Mouse (Mus musculus): ENCODE results near the gene Nfatc2ip. TPM values are rescaled to one million over a fixed set of nuclear protein-coding genes. Genes with fewer than 3 reads are reported as not detected.
A peak's percentile ranks its signal among the peaks of the same experiment; 100 is the strongest.
"Not testable (repeated sequence)": the region's sequence is repeated elsewhere in the genome, so short reads cannot be mapped to it uniquely, and the experiment has no call there.

The Nfatc2ip gene
- polyA plus RNA-seq, 1 experiment from 2014 or later: 4.8 TPM

- not testable (repeated sequence) for H3K27me3 ChIP-seq (ENCODE audit: control insufficient read depth, insufficient read depth, low read length); H3K4me2 ChIP-seq; H3K27ac ChIP-seq (ENCODE audit: low read depth, low read length); H3K9ac ChIP-seq (ENCODE audit: low read length); H3K36me3 ChIP-seq (ENCODE audit: control insufficient read depth, insufficient read depth, low read length); DNase-seq (ENCODE audit: low spot score, missing footprints); H3K9me3 ChIP-seq (ENCODE audit: control insufficient read depth, low read length); ATAC-seq (ENCODE audit: low FRiP score); H3K4me1 ChIP-seq (ENCODE audit: control insufficient read depth, insufficient read depth, low read length); H3K4me3 ChIP-seq (ENCODE audit: low read depth, low read length)
- 89% methylated on average over 7 of the region's 7 CpGs for WGBS
Measured at GRCm38 (mm10) chr7:126392086-126392884, 4.3 kb downstream of the Nfatc2ip start.

- no peak overlapping the region for H3K27ac ChIP-seq (ENCODE audit: low read depth, low read length)
- no peak overlapping the region for H3K4me3 ChIP-seq (ENCODE audit: low read depth, low read length)
- peaks cover 5% of the 10 kb centered on the region; the same call in 1 of the 2 replicates for H3K36me3 ChIP-seq (ENCODE audit: control insufficient read depth, insufficient read depth, low read length)
- no peak overlapping the region for H3K4me2 ChIP-seq
- no peaks in the 10 kb centered on the region for H3K9me3 ChIP-seq (ENCODE audit: control insufficient read depth, low read length)
- no peaks in the 10 kb centered on the region for H3K27me3 ChIP-seq (ENCODE audit: control insufficient read depth, insufficient read depth, low read length)
- no peaks in the 10 kb centered on the region for H3K4me1 ChIP-seq (ENCODE audit: control insufficient read depth, insufficient read depth, low read length)
- H3K9ac ChIP-seq (ENCODE audit: low read length): no peak overlapping the region
- 100% methylated on average over 1 of the region's 1 CpGs for WGBS
- DNase-seq (ENCODE audit: low spot score, missing footprints) (no peak), ATAC-seq (ENCODE audit: low FRiP score) (no peak)
Measured at GRCm38 (mm10) chr7:126388185-126388584, 8.4 kb downstream of the Nfatc2ip start.

- no peak for ATAC-seq (ENCODE audit: low FRiP score)
- H3K4me1 ChIP-seq (ENCODE audit: control insufficient read depth, insufficient read depth, low read length): no peaks in the 10 kb centered on the region
- H3K4me3 ChIP-seq (ENCODE audit: low read depth, low read length): no peak overlapping the region
- no peak overlapping the region for H3K9ac ChIP-seq (ENCODE audit: low read length)
- WGBS: 94% methylated on average over 5 of the region's 5 CpGs
- H3K27ac ChIP-seq (ENCODE audit: low read depth, low read length): no peak overlapping the region
- H3K36me3 ChIP-seq (ENCODE audit: control insufficient read depth, insufficient read depth, low read length): peaks cover 3% of the 10 kb centered on the region; the same call in 1 of the 2 replicates
- no peaks in the 10 kb centered on the region for H3K9me3 ChIP-seq (ENCODE audit: control insufficient read depth, low read length)
- no peak overlapping the region for H3K4me2 ChIP-seq
- H3K27me3 ChIP-seq (ENCODE audit: control insufficient read depth, insufficient read depth, low read length): no peaks in the 10 kb centered on the region
- DNase-seq (ENCODE audit: low spot score, missing footprints): no peak
Measured at GRCm38 (mm10) chr7:126383565-126383964, 13.0 kb downstream of the Nfatc2ip start.

DNA sequence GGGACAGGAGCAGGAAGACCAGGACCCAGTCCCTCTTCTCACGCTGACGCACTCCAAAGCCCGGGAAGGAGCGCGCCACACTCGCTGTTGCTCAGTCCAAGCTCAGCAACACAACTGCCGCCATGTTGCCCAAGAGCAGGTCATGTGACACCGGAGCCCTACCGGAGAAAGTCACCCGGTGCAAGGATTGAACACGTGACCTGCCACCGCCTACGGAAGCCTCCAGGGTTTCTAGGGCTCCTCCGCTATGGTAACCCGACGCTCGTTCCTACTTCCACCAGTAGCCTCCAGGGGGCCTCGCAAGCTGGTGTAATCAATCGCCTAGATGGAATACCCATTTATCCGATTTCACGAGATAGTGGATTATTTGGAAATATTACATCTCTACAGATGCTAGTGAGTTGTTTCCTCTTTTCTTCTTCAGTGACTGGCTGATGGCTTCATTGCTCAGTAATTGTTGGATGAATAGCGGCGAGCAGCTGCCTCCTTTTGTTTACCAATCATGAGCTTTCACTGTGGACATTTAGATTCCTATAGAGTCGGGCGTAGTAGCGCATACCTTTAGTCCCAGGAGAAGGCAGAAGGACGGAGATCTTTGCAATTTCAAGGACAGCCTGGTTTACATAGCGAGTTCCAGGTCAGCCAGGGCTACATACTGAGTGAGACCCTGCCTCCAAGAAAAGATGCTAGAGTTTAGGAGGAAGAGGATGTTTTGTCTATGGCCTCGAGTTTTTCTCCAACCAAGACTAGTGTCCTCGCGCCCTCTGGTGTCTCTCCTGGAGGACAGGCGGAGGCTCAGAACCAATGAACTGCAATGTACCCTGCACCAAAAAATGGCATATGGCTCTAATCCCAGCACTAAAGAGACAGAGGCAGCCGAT, 19.0 kb downstream of the Nfatc2ip start, which contains the start of gene Spns1:
Spns1 (minus strand) TSS at position 173 of the 881 bp plus-strand sequence.
- peak within 1 kb of the TSS; percentile 88 for H3K4me3 ChIP-seq (ENCODE audit: low read depth, low read length)
- H3K4me1 ChIP-seq (ENCODE audit: control insufficient read depth, insufficient read depth, low read length): peaks cover 11% of the 10 kb centered on the region
- WGBS: 1% methylated on average over 33 of the region's 33 CpGs
- DNase-seq (ENCODE audit: low spot score, missing footprints): peak; percentile 99
- H3K27me3 ChIP-seq (ENCODE audit: control insufficient read depth, insufficient read depth, low read length): no peaks in the 10 kb centered on the region
- H3K9me3 ChIP-seq (ENCODE audit: control insufficient read depth, low read length): no peaks in the 10 kb centered on the region
- peaks cover 3% of the 10 kb centered on the region for H3K36me3 ChIP-seq (ENCODE audit: control insufficient read depth, insufficient read depth, low read length)
- H3K27ac ChIP-seq (ENCODE audit: low read depth, low read length): peak within 1 kb of the TSS; percentile 11; the same call in 1 of the 2 replicates
- peak within 1 kb of the TSS; percentile 96 for H3K4me2 ChIP-seq
- H3K9ac ChIP-seq (ENCODE audit: low read length): peak within 1 kb of the TSS; percentile 89
- ATAC-seq (ENCODE audit: low FRiP score): peak; percentile 97

DNA sequence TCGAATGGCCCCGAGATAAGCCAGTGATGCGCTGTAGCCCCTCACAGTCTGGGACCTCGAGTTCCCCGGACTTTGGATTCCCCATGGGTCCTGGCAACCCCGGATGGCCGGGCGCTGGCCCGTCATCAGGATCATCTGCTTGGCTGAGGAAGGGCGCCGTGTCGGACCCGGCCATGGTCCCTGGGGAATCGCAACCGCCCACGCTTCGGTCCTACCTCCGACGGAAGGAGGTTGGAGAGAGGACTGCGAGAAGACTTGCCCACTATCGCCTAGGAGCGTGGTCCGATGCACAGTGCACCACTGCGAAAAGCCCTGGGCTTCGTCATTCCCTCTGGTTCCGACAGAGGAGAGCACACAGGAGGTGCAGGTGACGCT, 19.6 kb downstream of the Nfatc2ip start:
- Histone ChIP-seq H3K9ac (ENCODE audit: low read length) (peak overlapping the region; percentile 89), H3K36me3 (ENCODE audit: control insufficient read depth, insufficient read depth, low read length) (peaks cover 8% of the 10 kb centered on the region), H3K4me1 (ENCODE audit: control insufficient read depth, insufficient read depth, low read length) (peaks cover 11% of the 10 kb centered on the region), H3K27ac (ENCODE audit: low read depth, low read length) (peak overlapping the region; percentile 11; the same call in 1 of the 2 replicates), H3K4me3 (ENCODE audit: low read depth, low read length) (peak overlapping the region; percentile 88), H3K4me2 (peak overlapping the region; percentile 96), H3K9me3 (ENCODE audit: control insufficient read depth, low read length) (no peaks in the 10 kb centered on the region), H3K27me3 (ENCODE audit: control insufficient read depth, insufficient read depth, low read length) (no peaks in the 10 kb centered on the region)
- ATAC-seq (ENCODE audit: low FRiP score): peak; percentile 71
- WGBS: 1% methylated on average over 27 of the region's 27 CpGs
- no peak for DNase-seq (ENCODE audit: low spot score, missing footprints)

DNA sequence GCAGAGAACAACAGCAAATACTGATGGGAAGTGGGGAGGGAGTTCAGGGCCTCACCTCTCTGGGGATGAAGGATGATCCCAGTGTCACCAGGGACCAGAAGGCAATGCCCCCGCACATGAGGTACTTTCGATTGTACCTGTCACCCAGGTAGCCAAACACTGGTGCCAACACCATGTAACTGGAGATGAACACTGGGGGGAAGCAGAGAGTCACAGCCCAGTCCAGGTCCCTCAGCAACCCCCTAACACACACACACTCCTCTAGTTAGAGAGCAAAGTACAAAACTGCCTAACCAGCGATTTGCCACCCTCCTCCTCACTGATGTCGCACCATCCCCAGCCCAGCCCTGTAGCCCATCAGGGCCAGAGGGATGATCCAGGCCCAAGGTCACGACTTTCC, 21.5 kb downstream of the Nfatc2ip start:
- Histone ChIP-seq H3K4me2 (no peak overlapping the region), H3K36me3 (ENCODE audit: control insufficient read depth, insufficient read depth, low read length) (peaks cover 8% of the 10 kb centered on the region), H3K27ac (ENCODE audit: low read depth, low read length) (no peak overlapping the region), H3K4me1 (ENCODE audit: control insufficient read depth, insufficient read depth, low read length) (peaks cover 11% of the 10 kb centered on the region), H3K4me3 (ENCODE audit: low read depth, low read length) (no peak overlapping the region), H3K9ac (ENCODE audit: low read length) (no peak overlapping the region), H3K9me3 (ENCODE audit: control insufficient read depth, low read length) (no peaks in the 10 kb centered on the region), H3K27me3 (ENCODE audit: control insufficient read depth, insufficient read depth, low read length) (no peaks in the 10 kb centered on the region)
- DNase-seq (ENCODE audit: low spot score, missing footprints) (no peak), ATAC-seq (ENCODE audit: low FRiP score) (no peak)
- 87% methylated on average over 5 of the region's 5 CpGs for WGBS

DNA sequence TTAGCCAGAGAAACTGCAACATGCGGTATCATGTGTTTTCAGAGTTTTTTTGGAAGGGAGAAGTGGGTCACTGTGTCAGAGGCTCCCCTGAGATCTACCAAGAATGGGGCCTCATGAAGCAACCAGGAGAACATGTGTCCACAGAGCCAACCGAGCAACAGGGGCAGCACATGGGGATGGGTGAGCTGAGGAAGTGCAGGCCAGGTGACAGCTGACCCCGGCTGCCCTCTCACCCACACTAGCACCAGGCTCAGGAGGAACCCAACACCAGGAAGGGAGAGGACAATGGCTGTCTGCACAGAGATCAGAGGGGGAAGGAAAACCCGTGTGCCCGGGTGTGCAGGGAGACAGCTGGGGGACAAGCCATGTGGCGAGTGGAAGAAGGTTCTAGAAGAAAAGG, 22.0 kb downstream of the Nfatc2ip start:
- no peak overlapping the region for H3K27ac ChIP-seq (ENCODE audit: low read depth, low read length)
- ATAC-seq (ENCODE audit: low FRiP score) (no peak), DNase-seq (ENCODE audit: low spot score, missing footprints) (no peak)
- no peak overlapping the region for H3K9ac ChIP-seq (ENCODE audit: low read length)
- no peaks in the 10 kb centered on the region for H3K27me3 ChIP-seq (ENCODE audit: control insufficient read depth, insufficient read depth, low read length)
- peaks cover 11% of the 10 kb centered on the region for H3K4me1 ChIP-seq (ENCODE audit: control insufficient read depth, insufficient read depth, low read length)
- no peak overlapping the region for H3K4me2 ChIP-seq
- 83% methylated on average over 6 of the region's 6 CpGs for WGBS
- peaks cover 8% of the 10 kb centered on the region for H3K36me3 ChIP-seq (ENCODE audit: control insufficient read depth, insufficient read depth, low read length)
- no peaks in the 10 kb centered on the region for H3K9me3 ChIP-seq (ENCODE audit: control insufficient read depth, low read length)
- no peak overlapping the region for H3K4me3 ChIP-seq (ENCODE audit: low read depth, low read length)

GRCm38 (mm10) chr7:126373007-126373406, 23.5 kb downstream of the Nfatc2ip start:
- Histone ChIP-seq H3K27me3 (ENCODE audit: control insufficient read depth, insufficient read depth, low read length) (no peaks in the 10 kb centered on the region), H3K9ac (ENCODE audit: low read length) (no peak overlapping the region), H3K36me3 (ENCODE audit: control insufficient read depth, insufficient read depth, low read length) (peaks cover 8% of the 10 kb centered on the region), H3K9me3 (ENCODE audit: control insufficient read depth, low read length) (no peaks in the 10 kb centered on the region), H3K27ac (ENCODE audit: low read depth, low read length) (no peak overlapping the region), H3K4me1 (ENCODE audit: control insufficient read depth, insufficient read depth, low read length) (peaks cover 11% of the 10 kb centered on the region), H3K4me2 (no peak overlapping the region), H3K4me3 (ENCODE audit: low read depth, low read length) (no peak overlapping the region)
- no peak for ATAC-seq (ENCODE audit: low FRiP score)
- DNase-seq (ENCODE audit: low spot score, missing footprints): no peak
- 89% methylated on average over 9 of the region's 9 CpGs for WGBS

GRCm38 (mm10) chr7:126369393-126369792, 27.1 kb downstream of the Nfatc2ip start, which contains the start of gene Lat:
Gene Lat (minus strand): TSS chr7:126369570.
- peaks cover 8% of the 10 kb centered on the region; the same call in 1 of the 2 replicates for H3K36me3 ChIP-seq (ENCODE audit: control insufficient read depth, insufficient read depth, low read length)
- no peak within 1 kb of the TSS for H3K4me3 ChIP-seq (ENCODE audit: low read depth, low read length)
- WGBS: 81% methylated on average over 13 of the region's 13 CpGs
- no peaks in the 10 kb centered on the region for H3K9me3 ChIP-seq (ENCODE audit: control insufficient read depth, low read length)
- no peak within 1 kb of the TSS for H3K4me2 ChIP-seq
- H3K27me3 ChIP-seq (ENCODE audit: control insufficient read depth, insufficient read depth, low read length): no peaks in the 10 kb centered on the region
- ATAC-seq (ENCODE audit: low FRiP score) (no peak; the same call in 1 of the 2 replicates), DNase-seq (ENCODE audit: low spot score, missing footprints) (no peak)
- H3K27ac ChIP-seq (ENCODE audit: low read depth, low read length): no peak within 1 kb of the TSS
- no peak within 1 kb of the TSS for H3K9ac ChIP-seq (ENCODE audit: low read length)
- no peaks in the 10 kb centered on the region for H3K4me1 ChIP-seq (ENCODE audit: control insufficient read depth, insufficient read depth, low read length)

Data from midbrain, embryonic 11.5 days (tissue).